Mouse (Mus musculus) liver, embryonic 11.5 days (tissue): ENCODE results near the gene Fto. TPM values are rescaled to one million over a fixed set of nuclear protein-coding genes. Genes with fewer than 3 reads are reported as not detected.
A peak's percentile ranks its signal among the peaks of the same experiment; 100 is the strongest.

Source experiments
- ATAC-seq: fragments of 200-750 bp; cut with Nextera tagmentation; replicated peaks from 2 replicates; pipeline ENCODE4 v1.8.0; 2017; ENCODE audit warnings: moderate number of reproducible peaks, mild to moderate bottlenecking, moderate TSS enrichment, moderate library complexity; ENCODE audit not compliant: low FRiP score
- DNase-seq: peaks from one replicate; pipeline ENCODE4 v3.0.0-alpha.2; 2017; ENCODE audit warnings: low spot score
- H3K27ac ChIP-seq: fragments of 300-500 bp; sonication (generic); 2 replicates; pipeline ENCODE4 v1.5.1; 2014; ENCODE audit warnings: mild to moderate bottlenecking, low read depth, low read length, control low read depth
- H3K27me3 ChIP-seq: fragments of 300-500 bp; sonication (generic); replicated peaks from 2 replicates; pipeline ENCODE4 v1.6.1; 2014; ENCODE audit warnings: low read length, mixed read lengths; ENCODE audit not compliant: control insufficient read depth, insufficient read depth
- H3K36me3 ChIP-seq: fragments of 300-500 bp; sonication (generic); 2 replicates; pipeline ENCODE4 v1.6.1; 2014; ENCODE audit warnings: mild to moderate bottlenecking, low read length, moderate library complexity, mixed read lengths; ENCODE audit not compliant: control insufficient read depth, insufficient read depth
- H3K4me1 ChIP-seq: fragments of 300-500 bp; sonication (generic); replicated peaks from 2 replicates; pipeline ENCODE4 v1.6.1; 2014; ENCODE audit warnings: low read length, mixed read lengths; ENCODE audit not compliant: control insufficient read depth, insufficient read depth
- H3K4me2 ChIP-seq: fragments of 300-500 bp; sonication (generic); 2 replicates; pipeline ENCODE4 v1.6.1; 2014; ENCODE audit warnings: mild to moderate bottlenecking, control low read depth, moderate library complexity
- H3K4me3 ChIP-seq: fragments of 300-500 bp; sonication (generic); 2 replicates; pipeline ENCODE4 v1.5.1; 2014; ENCODE audit warnings: low read depth, low read length, control low read depth
- H3K9ac ChIP-seq: fragments of 300-500 bp; sonication (generic); 2 replicates; pipeline ENCODE4 v1.6.1; 2014; ENCODE audit warnings: low read depth, low read length, control low read depth
- H3K9me3 ChIP-seq: fragments of 300-500 bp; sonication (generic); 2 replicates; pipeline ENCODE4 v1.6.1; 2016; ENCODE audit warnings: low read length, inconsistent platforms, mixed read lengths; ENCODE audit not compliant: control insufficient read depth
- whole genome bisulfite sequencing: fragments of 180-500 bp; shearing (Covaris S2); extraction: QIAGEN DNeasy Blood & Tissue Kit; methylation state at CpG from one replicate; pipeline ENCODE4 v1.1.7; 2014; 5-methylcytosine and 5-hydroxymethylcytosine counted together
- polyA plus RNA-seq: library from polyadenylated mRNA; unstranded; fragments of >200 nt; fragmentation: Nextera tagmentation; extraction: Ambion mirVana; gene quantifications from 2 replicates; pipeline ENCODE4 v1.2.1, GENCODE M21; 2014

Gene Fto
- polyA plus RNA-seq, 1 experiment from 2014 or later = 56.1 TPM

GRCm38 (mm10) chr8:91539586-91539985, 226.3 kb downstream of the Fto start:
- Histone ChIP-seq H3K36me3 (no peaks in the 10 kb centered on the region), H3K27ac (no peak overlapping the region), H3K4me1 (peaks cover 5% of the 10 kb centered on the region), H3K27me3 (no peaks in the 10 kb centered on the region), H3K9me3 (no peaks in the 10 kb centered on the region), H3K4me2 (no peak overlapping the region), H3K9ac (no peak overlapping the region), H3K4me3 (no peak overlapping the region)
- no peak for ATAC-seq
- no peak for DNase-seq
- WGBS = 84% methylated on average over 8 of the region's 8 CpGs

GRCm38 (mm10) chr8:91541229-91541628, 227.9 kb downstream of the Fto start:
- Histone ChIP-seq H3K4me3 (no peak overlapping the region), H3K4me2 (no peak overlapping the region), H3K9me3 (no peaks in the 10 kb centered on the region), H3K27ac (no peak overlapping the region), H3K27me3 (no peaks in the 10 kb centered on the region), H3K4me1 (peaks cover 5% of the 10 kb centered on the region; the same call in 1 of the 2 replicates), H3K9ac (no peak overlapping the region), H3K36me3 (no peaks in the 10 kb centered on the region)
- peak; percentile 45; the same call in 1 of the 2 replicates for ATAC-seq
- no peak for DNase-seq
- WGBS = 38% methylated on average over 3 of the region's 3 CpGs

- 68% methylated on average over 3 of the region's 3 CpGs for WGBS
- Histone ChIP-seq H3K4me1 (peaks cover 5% of the 10 kb centered on the region; the same call in 1 of the 2 replicates), H3K27ac (no peak overlapping the region)
These were observed 232.2 kb downstream of the Fto start for GRCm38 (mm10) chr8:91545561-91545960.

GRCm38 (mm10) chr8:91546599-91546998, 233.3 kb downstream of the Fto start:
- H3K27me3 ChIP-seq = no peaks in the 10 kb centered on the region
- no peaks in the 10 kb centered on the region for H3K4me1 ChIP-seq
- no peak overlapping the region for H3K27ac ChIP-seq
- no peak overlapping the region for H3K4me3 ChIP-seq
- 66% methylated on average over 8 of the region's 8 CpGs for whole genome bisulfite sequencing
- H3K4me2 ChIP-seq = no peak overlapping the region
- no peaks in the 10 kb centered on the region for H3K36me3 ChIP-seq
- no peak for ATAC-seq
- no peaks in the 10 kb centered on the region for H3K9me3 ChIP-seq
- no peak overlapping the region for H3K9ac ChIP-seq
- DNase-seq = no peak

More at GRCm38 (mm10) chr8:91545561-91545960, 232.2 kb downstream of the Fto start:
- no peak overlapping the region for H3K9ac ChIP-seq
- no peak for DNase-seq
- H3K4me2 ChIP-seq = no peak overlapping the region
- H3K27me3 ChIP-seq = no peaks in the 10 kb centered on the region
- H3K4me3 ChIP-seq = no peak overlapping the region
- ATAC-seq = no peak
- no peaks in the 10 kb centered on the region for H3K9me3 ChIP-seq
- H3K36me3 ChIP-seq = no peaks in the 10 kb centered on the region

GRCm38 (mm10) chr8:91550131-91550530, 236.8 kb downstream of the Fto start:
- Histone ChIP-seq H3K4me1 (no peaks in the 10 kb centered on the region), H3K9me3 (no peaks in the 10 kb centered on the region), H3K27me3 (no peaks in the 10 kb centered on the region), H3K36me3 (no peaks in the 10 kb centered on the region), H3K9ac (no peak overlapping the region), H3K27ac (no peak overlapping the region), H3K4me3 (no peak overlapping the region), H3K4me2 (no peak overlapping the region)
- DNase-seq (no peak), ATAC-seq (no peak)
- WGBS = 100% methylated on average over 1 of the region's 1 CpGs

- WGBS = 78% methylated on average over 9 of the region's 9 CpGs
- Histone ChIP-seq H3K27me3 (no peaks in the 10 kb centered on the region), H3K9ac (no peak overlapping the region), H3K9me3 (no peaks in the 10 kb centered on the region), H3K36me3 (no peaks in the 10 kb centered on the region), H3K27ac (no peak overlapping the region), H3K4me3 (no peak overlapping the region), H3K4me2 (no peak overlapping the region), H3K4me1 (no peaks in the 10 kb centered on the region)
- ATAC-seq (no peak), DNase-seq (no peak)
These were observed 237.9 kb downstream of the Fto start for GRCm38 (mm10) chr8:91551166-91551765.

GRCm38 (mm10) chr8:91551775-91552538, 238.6 kb downstream of the Fto start:
- Histone ChIP-seq H3K27me3 (no peaks in the 10 kb centered on the region), H3K4me1 (no peaks in the 10 kb centered on the region), H3K4me3 (no peak overlapping the region), H3K36me3 (no peaks in the 10 kb centered on the region), H3K27ac (no peak overlapping the region), H3K4me2 (no peak overlapping the region), H3K9me3 (no peaks in the 10 kb centered on the region), H3K9ac (no peak overlapping the region)
- WGBS = 63% methylated on average over 10 of the region's 10 CpGs
- DNase-seq (no peak), ATAC-seq (no peak)

- Histone ChIP-seq H3K27ac (no peak overlapping the region), H3K4me2 (no peak overlapping the region), H3K9ac (no peak overlapping the region), H3K9me3 (no peaks in the 10 kb centered on the region), H3K4me3 (no peak overlapping the region), H3K36me3 (no peaks in the 10 kb centered on the region), H3K27me3 (no peaks in the 10 kb centered on the region), H3K4me1 (no peaks in the 10 kb centered on the region)
- WGBS = 91% methylated on average over 11 of the region's 11 CpGs
- ATAC-seq (no peak), DNase-seq (no peak)
These were observed 239.3 kb downstream of the Fto start for GRCm38 (mm10) chr8:91552635-91553034.

GRCm38 (mm10) chr8:91553387-91553786, 240.1 kb downstream of the Fto start:
- WGBS = 76% methylated on average over 5 of the region's 5 CpGs
- no peak overlapping the region for H3K4me2 ChIP-seq
- H3K4me1 ChIP-seq = no peaks in the 10 kb centered on the region
- no peaks in the 10 kb centered on the region for H3K36me3 ChIP-seq
- H3K27me3 ChIP-seq = no peaks in the 10 kb centered on the region
- no peak overlapping the region for H3K9ac ChIP-seq
- no peak for DNase-seq
- ATAC-seq = no peak
- no peaks in the 10 kb centered on the region for H3K9me3 ChIP-seq
- no peak overlapping the region for H3K4me3 ChIP-seq
- H3K27ac ChIP-seq = no peak overlapping the region
